Mouse (Mus musculus) left cerebral cortex, postnatal 14 days (tissue): ENCODE data around the gene Upp1. TPM values are rescaled to one million over a fixed set of nuclear protein-coding genes. Genes with fewer than 3 reads are reported as not detected.

Source experiments
- DNase-seq, 2 experiments: peaks; one replicate each; pipeline ENCODE4 v3.0.0; 2021 to 2022; ENCODE audit warnings: low spot score in 2 of 2, mixed read lengths in 1 of 2
- intact Hi-C: fragments of 180-260 bp; cut with DNase I; formaldehyde crosslinking; loops from one replicate; pipeline ENCODE4 v1.15.1; 2025
- long read RNA-seq, 2 experiments: library from polyadenylated mRNA; stranded (forward); transcript quantifications; one replicate each; pipeline ENCODE4 v2.0.0; 2021
- total RNA-seq, 2 experiments: library from RNA; stranded (reverse); gene quantifications; 2 replicates each; pipeline ENCODE4 v1.2.3; 2021

Upp1 gene
- 1 to 10 TPM; 1.2 to 1.9 TPM for total RNA-seq
- long read RNA-seq, experiment 1, partial matches to known transcripts, result 0 of 3 reads
- long read RNA-seq, experiment 1, other reads (novel, unspliced or antisense), result 1 of 3 reads
- long read RNA-seq, experiment 2, partial matches to known transcripts, result 0 of 1 reads
- long read RNA-seq, experiment 2, other reads (novel, unspliced or antisense), result 0 of 1 reads

- intact Hi-C loops, result no loop called here
These were observed at the start of gene Upp1 for GRCm38 (mm10) chr11:9118050-9118420. Gene Upp1 (plus strand): TSS chr11:9118103.

GRCm38 (mm10) chr11:9076444-9076843, 41.5 kb upstream of the Upp1 start:
- intact Hi-C loops, result no loop called here
- no peak for DNase-seq

More at GRCm38 (mm10) chr11:9118050-9118420, at the start of gene Upp1:
- DNase-seq, result no peak

- no peak for DNase-seq
- intact Hi-C loops, result no loop called here
These were observed 4.7 kb upstream of the Upp1 start for GRCm38 (mm10) chr11:9113189-9113588.

GRCm38 (mm10) chr11:9115367-9116120, 2.4 kb upstream of the Upp1 start:
- intact Hi-C loops, result no loop called here
- DNase-seq, result no peak

- intact Hi-C loops, result no loop called here
- no peak for DNase-seq
These were observed 1.8 kb upstream of the Upp1 start for GRCm38 (mm10) chr11:9116121-9116520.

- intact Hi-C loops, result no loop called here
These were observed 987 bp upstream of the Upp1 start for GRCm38 (mm10) chr11:9116916-9117315.

GRCm38 (mm10) chr11:9117358-9118049, 399 bp upstream of the Upp1 start:
- no peak for DNase-seq
- intact Hi-C loops, result no loop called here

More at GRCm38 (mm10) chr11:9116916-9117315, 987 bp upstream of the Upp1 start:
- no peak for DNase-seq

- intact Hi-C loops, result no loop called here
- DNase-seq, result no peak
These were observed 668 bp downstream of the Upp1 start for GRCm38 (mm10) chr11:9118421-9119121.

- intact Hi-C loops, result no loop called here
- DNase-seq, result no peak
These were observed 1.5 kb downstream of the Upp1 start for GRCm38 (mm10) chr11:9119231-9120020.

GRCm38 (mm10) chr11:9122315-9122714, 4.4 kb downstream of the Upp1 start:
- no peak for DNase-seq
- intact Hi-C loops, result no loop called here

GRCm38 (mm10) chr11:9126373-9127107, 8.6 kb downstream of the Upp1 start:
- DNase-seq, result no peak
- intact Hi-C loops, result no loop called here

- intact Hi-C loops, result no loop called here
These were observed 10.2 kb downstream of the Upp1 start for GRCm38 (mm10) chr11:9128110-9128509.

GRCm38 (mm10) chr11:9129528-9129927, 11.6 kb downstream of the Upp1 start:
- DNase-seq, result no peak
- intact Hi-C loops, result no loop called here

More at GRCm38 (mm10) chr11:9128110-9128509, 10.2 kb downstream of the Upp1 start:
- DNase-seq, result peak in 1 of 2 experiments; percentile 41

GRCm38 (mm10) chr11:9131688-9132087, 13.8 kb downstream of the Upp1 start:
- intact Hi-C loops, result no loop called here
- no peak for DNase-seq

- no peak for DNase-seq
- intact Hi-C loops, result loop anchor here (2.0 to 5.0 kb wide), 3 partner anchors 151 to 711 kb away; no protein-coding TSS in a partner anchor
These were observed 17.8 kb downstream of the Upp1 start for GRCm38 (mm10) chr11:9135589-9136246.

GRCm38 (mm10) chr11:9136471-9136870, 18.6 kb downstream of the Upp1 start:
- intact Hi-C loops, result loop anchor here (2.0 to 5.0 kb wide), 3 partner anchors 152 to 712 kb away; no protein-coding TSS in a partner anchor
- peak; percentile 90 to 91 for DNase-seq

GRCm38 (mm10) chr11:9145113-9145512, 27.2 kb downstream of the Upp1 start:
- intact Hi-C loops, result no loop called here

GRCm38 (mm10) chr11:9146115-9146514, 28.2 kb downstream of the Upp1 start:
- intact Hi-C loops, result no loop called here
- DNase-seq, result no peak

More at GRCm38 (mm10) chr11:9145113-9145512, 27.2 kb downstream of the Upp1 start:
- no peak for DNase-seq
